8 mouse cellular contexts compared by ENCODE assay signal in the genomic region with DNA sequence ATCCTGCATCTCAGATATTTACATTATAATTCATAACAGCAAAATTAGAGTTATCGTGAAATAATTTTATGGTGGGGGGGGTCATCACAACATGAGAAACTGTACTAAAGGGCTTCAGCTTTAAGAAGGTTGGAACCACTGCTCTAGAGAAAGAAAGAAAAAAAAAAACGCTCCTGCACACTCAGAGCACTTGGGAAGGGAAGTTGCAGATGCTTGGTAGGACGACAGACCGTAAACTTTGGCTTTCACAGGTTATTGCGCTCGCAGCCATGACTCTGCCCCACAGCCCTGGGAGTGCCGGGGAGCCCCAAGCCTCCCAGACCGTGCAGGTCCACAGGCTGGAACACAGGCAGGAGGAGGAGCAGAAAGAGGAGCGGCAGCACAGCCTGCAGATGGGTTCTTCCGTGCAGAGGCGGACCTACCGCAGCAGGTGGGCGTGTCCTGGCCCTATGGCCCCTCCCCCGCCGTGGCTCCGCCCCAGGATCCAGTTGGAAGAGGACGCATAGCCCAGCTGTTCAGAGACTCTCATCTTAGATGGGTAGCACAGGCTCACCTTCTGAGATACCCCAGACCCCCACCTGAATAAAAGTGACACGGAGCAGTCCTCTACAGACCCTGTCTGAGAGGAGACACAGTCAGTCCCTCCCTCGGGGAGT. TPM values are rescaled to one million over a fixed set of nuclear protein-coding genes. Genes with fewer than 3 reads are reported as not detected.
DNase-seq lines count a peak whose midpoint lies in the region; ATAC-seq and TF ChIP-seq lines count a peak whose summit lies in the region.

No protein-coding gene starts in this region.

- H3K27ac ChIP-seq in ES-Bruce4 (ENCODE audit: insufficient read depth, low read length): no peak overlapping the region
- H3K27ac ChIP-seq in forebrain, embryonic 14.5 days (ENCODE audit: low read depth, low read length): no peak overlapping the region
- H3K27ac ChIP-seq in hindbrain, embryonic 13.5 days: no peak overlapping the region

- intact Hi-C loops in left cerebral cortex, postnatal 25 days (cut with DNase I): loop anchor here (5.0 kb wide), 1 partner anchor 75 kb away; the partner anchor contains the start of gene Ifnlr1

- TF ChIP-seq CTCF in ES-Bruce4 (IDR thresholded peaks at IDR 0.05; ENCODE audit: low read depth, low read length): no peak

- H3K4me1 ChIP-seq in ES-Bruce4 (ENCODE audit: control insufficient read depth, insufficient read depth, low read length): no peaks in the 10 kb centered on the region
- no peaks in the 10 kb centered on the region for H3K4me1 ChIP-seq in forebrain, embryonic 14.5 days (ENCODE audit: control insufficient read depth, insufficient read depth, low read length)
- peaks cover 5% of the 10 kb centered on the region for H3K4me1 ChIP-seq in hindbrain, embryonic 13.5 days (replicated peaks)
- H3K4me1 ChIP-seq in megakaryocyte, embryonic 14.5 days: peaks cover 31% of the 10 kb centered on the region

- peak overlapping the region; percentile 31 for H3K4me3 ChIP-seq in ES-Bruce4 (ENCODE audit: low read depth, low read length)
- H3K4me3 ChIP-seq in forebrain, embryonic 14.5 days (ENCODE audit: low read depth, low read length): no peak overlapping the region
- peak overlapping the region; percentile 29 for H3K4me3 ChIP-seq in hindbrain, embryonic 13.5 days
- H3K4me3 ChIP-seq in megakaryocyte, embryonic 14.5 days (replicated peaks): peak overlapping the region; percentile 90

- TF ChIP-seq EP300 in ES-Bruce4 (IDR thresholded peaks at IDR 0.05; ENCODE audit: insufficient read depth, low read depth, low read length): no peak

- H3K9me3 ChIP-seq in ES-Bruce4 (replicated peaks; ENCODE audit: control insufficient read depth, insufficient read depth, low read length, poor library complexity, severe bottlenecking): no peaks in the 10 kb centered on the region
- no peaks in the 10 kb centered on the region for H3K9me3 ChIP-seq in forebrain, embryonic 14.5 days (replicated peaks; ENCODE audit: control insufficient read depth, low read length)
- H3K9me3 ChIP-seq in hindbrain, embryonic 13.5 days: no peaks in the 10 kb centered on the region
- H3K9me3 ChIP-seq in megakaryocyte, embryonic 14.5 days: no peaks in the 10 kb centered on the region

- TF ChIP-seq POLR2A in ES-Bruce4 (IDR thresholded peaks at IDR 0.05; ENCODE audit: insufficient read depth, low read length): peak; percentile 69

- H3K4me2 ChIP-seq in forebrain, embryonic 14.5 days (ENCODE audit: low read length): peak overlapping the region; percentile 33
- peak overlapping the region; percentile 51 for H3K4me2 ChIP-seq in hindbrain, embryonic 13.5 days

- no peaks in the 10 kb centered on the region for H3K36me3 ChIP-seq in ES-Bruce4 (ENCODE audit: control insufficient read depth, insufficient read depth, low read length, poor library complexity, severe bottlenecking)
- H3K36me3 ChIP-seq in forebrain, embryonic 14.5 days (ENCODE audit: control insufficient read depth, insufficient read depth, low read length): no peaks in the 10 kb centered on the region
- H3K36me3 ChIP-seq in hindbrain, embryonic 13.5 days: no peaks in the 10 kb centered on the region
- no peaks in the 10 kb centered on the region for H3K36me3 ChIP-seq in megakaryocyte, embryonic 14.5 days (replicated peaks; ENCODE audit: low read length)

- no peak overlapping the region for H3K9ac ChIP-seq in ES-Bruce4 (ENCODE audit: low read depth, poor library complexity, severe bottlenecking)
- H3K9ac ChIP-seq in forebrain, embryonic 14.5 days (ENCODE audit: low read length): no peak overlapping the region
- H3K9ac ChIP-seq in hindbrain, embryonic 13.5 days: no peak overlapping the region

- H3K27me3 ChIP-seq in ES-Bruce4 (ENCODE audit: control insufficient read depth, insufficient read depth, low read length, poor library complexity, severe bottlenecking): no peaks in the 10 kb centered on the region
- H3K27me3 ChIP-seq in forebrain, embryonic 14.5 days (replicated peaks; ENCODE audit: control insufficient read depth, insufficient read depth, low read length): no peaks in the 10 kb centered on the region
- 0 out of 2 replicates have a peak, but pooled peaks cover 3% of the 10 kb centered on the region for H3K27me3 ChIP-seq in hindbrain, embryonic 13.5 days
- H3K27me3 ChIP-seq in megakaryocyte, embryonic 14.5 days (replicated peaks): peaks cover 71% of the 10 kb centered on the region

- peak; percentile 61; the same call in 1 of the 2 replicates for ATAC-seq in forebrain, embryonic 14.5 days
- ATAC-seq in hindbrain, embryonic 13.5 days (ENCODE audit: low FRiP score): peak; percentile 49; the same call in 1 of the 2 replicates

- DNase-seq in adrenal gland, postnatal 36 days: peak; percentile 80 to 83
- DNase-seq in forebrain, embryonic 14.5 days (ENCODE audit: low spot score): peak; percentile 57
- DNase-seq in left cerebral cortex, postnatal 25 days (ENCODE audit: low spot score in 2 of 2): peak; percentile 16 to 33
- DNase-seq in right cerebral cortex, postnatal 10 days (ENCODE audit: low spot score in 2 of 2): peak; percentile 55 to 61
- peak; percentile 59 for DNase-seq in urinary bladder, postnatal 25 days (ENCODE audit: low spot score)

- WGBS in forebrain, embryonic 14.5 days: 9% methylated on average over 19 of the region's 19 CpGs
- WGBS in hindbrain, embryonic 13.5 days: 9% methylated on average over 19 of the region's 19 CpGs

RNA-seq across cellular contexts. Expression of gene Myom3, which starts 2.9 kb away (rescaled TPM):
- 0.33 TPM in 1 of 2 replicates, not detected in the other for polyA plus RNA-seq in ES-Bruce4 (2011; ENCODE audit: insufficient read depth, insufficient read length, low read depth, missing spikeins)
- total RNA-seq in adrenal gland, postnatal 36 days (2021): under 1 TPM; 0.16 to 0.33 TPM
- polyA plus RNA-seq in forebrain, embryonic 14.5 days (2014; fragmentation: Nextera tagmentation; extraction: Ambion mirVana): 0.17 and 0.22 TPM in 2 replicates
- polyA plus RNA-seq in hindbrain, embryonic 13.5 days (2015; fragmentation: Nextera tagmentation; extraction: Ambion mirVana): 0.12 and 0.13 TPM in 2 replicates
- total RNA-seq in left cerebral cortex, postnatal 25 days (2021): 1 to 10 TPM; 1.4 to 1.7 TPM
- polyA plus RNA-seq in megakaryocyte, embryonic 14.5 days (2012; ENCODE audit: insufficient read depth, low replicate concordance): not detected in 2 replicates

RNA-seq across cellular contexts. Expression of gene Il22ra1, which starts 34.4 kb away (rescaled TPM):
- not detected in 2 replicates for polyA plus RNA-seq in ES-Bruce4 (2011; ENCODE audit: insufficient read depth, insufficient read length, low read depth, missing spikeins)
- total RNA-seq in adrenal gland, postnatal 36 days (2021): 1 to 10 TPM in 1 of 2 experiments, under 1 TPM in 1; 0.17 to 1.9 TPM
- polyA plus RNA-seq in forebrain, embryonic 14.5 days (2014; fragmentation: Nextera tagmentation; extraction: Ambion mirVana): not detected in 2 replicates
- not detected in 2 replicates for polyA plus RNA-seq in hindbrain, embryonic 13.5 days (2015; fragmentation: Nextera tagmentation; extraction: Ambion mirVana)
- total RNA-seq in left cerebral cortex, postnatal 25 days (2021): under 1 TPM; 0.18 to 0.25 TPM
- polyA plus RNA-seq in megakaryocyte, embryonic 14.5 days (2012; ENCODE audit: insufficient read depth, low replicate concordance): not detected in 2 replicates

Comparison
In these comparisons a context has a peak if more than half of its experiments do, and no peak if none do; other contexts are left out.
1. DNase-seq: peak in every context shown above with its lines; median percentile 82 in adrenal gland, postnatal 36 days; 59 in urinary bladder, postnatal 25 days; 58 in right cerebral cortex, postnatal 10 days; 57 in forebrain, embryonic 14.5 days; 24 in left cerebral cortex, postnatal 25 days.